Mouse (Mus musculus) embryo, embryonic 10.5 days (tissue): ENCODE measurements at regions not wholly inside any gene's neighbourhood (a gene's known extent, or its start where the extent isn't known, plus 50 kb on each side); places are given as distances from the start of the nearest gene placed in this dataset.
A peak's percentile ranks its signal among the peaks of the same experiment; 100 is the strongest.

Experiments
- DNase-seq: peaks from one replicate; pipeline ENCODE4 v3.0.0-alpha.2; 2015; ENCODE audit warnings: low spot score

DNA sequence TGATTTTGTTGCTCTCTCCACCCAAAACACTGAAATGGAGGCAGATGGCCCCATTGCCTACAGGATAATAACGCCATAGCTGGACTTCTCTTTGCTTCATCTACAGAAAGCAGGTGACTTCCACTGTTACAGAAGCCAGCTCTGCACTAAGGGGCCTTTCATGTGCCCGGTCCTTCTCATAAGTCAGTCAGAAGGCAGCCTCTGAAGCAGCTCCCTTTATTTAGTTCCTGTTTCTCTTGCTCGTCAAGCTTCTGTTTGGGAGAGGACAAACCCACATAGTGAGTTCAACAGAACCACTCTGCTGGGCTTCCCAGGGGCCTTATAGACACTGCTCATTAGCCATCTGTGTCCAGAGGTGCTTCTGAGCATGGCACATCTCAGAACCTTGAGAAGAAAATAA, 205.1 kb upstream of the Hhip start:
- DNase-seq, result no peak

DNA sequence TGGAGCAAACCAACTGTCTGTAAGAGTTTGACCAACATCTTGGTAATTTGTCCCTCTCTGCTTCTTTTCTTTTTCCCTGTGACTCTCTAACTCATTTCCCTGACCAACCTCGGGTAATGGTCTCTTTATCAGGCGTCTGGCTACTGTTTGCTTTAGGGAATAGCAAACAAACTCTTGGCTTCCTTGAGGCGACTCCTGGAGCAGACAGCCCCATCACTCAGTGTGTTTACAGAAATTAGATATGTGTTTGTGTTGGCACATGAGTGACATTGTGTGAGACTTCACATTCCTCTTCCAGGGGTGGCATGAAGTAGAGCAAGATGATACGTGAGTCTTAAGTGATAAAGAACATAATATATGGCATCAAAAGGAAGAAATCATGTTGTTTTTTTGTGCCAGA, 195.7 kb upstream of the Hhip start:
- DNase-seq, result no peak

DNA sequence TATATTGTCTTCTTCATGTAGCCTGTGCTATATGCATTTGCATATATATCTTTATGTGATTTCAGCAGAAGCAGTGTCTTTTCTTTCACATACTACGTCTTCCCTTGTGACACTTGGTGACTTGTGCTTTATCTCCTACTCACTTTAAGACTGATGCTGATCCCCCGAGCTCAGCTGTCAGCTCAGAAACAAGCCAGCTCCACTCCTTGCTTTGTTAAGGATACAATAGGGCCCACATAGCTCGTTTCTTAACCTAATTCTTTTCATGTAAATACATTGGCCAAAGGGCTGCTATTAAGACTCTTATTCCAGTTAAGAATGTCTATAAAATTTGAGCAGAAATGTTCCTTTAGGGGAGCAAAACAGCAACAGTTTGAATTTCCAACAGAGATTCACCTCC, 193.8 kb upstream of the Hhip start:
- no peak for DNase-seq

DNA sequence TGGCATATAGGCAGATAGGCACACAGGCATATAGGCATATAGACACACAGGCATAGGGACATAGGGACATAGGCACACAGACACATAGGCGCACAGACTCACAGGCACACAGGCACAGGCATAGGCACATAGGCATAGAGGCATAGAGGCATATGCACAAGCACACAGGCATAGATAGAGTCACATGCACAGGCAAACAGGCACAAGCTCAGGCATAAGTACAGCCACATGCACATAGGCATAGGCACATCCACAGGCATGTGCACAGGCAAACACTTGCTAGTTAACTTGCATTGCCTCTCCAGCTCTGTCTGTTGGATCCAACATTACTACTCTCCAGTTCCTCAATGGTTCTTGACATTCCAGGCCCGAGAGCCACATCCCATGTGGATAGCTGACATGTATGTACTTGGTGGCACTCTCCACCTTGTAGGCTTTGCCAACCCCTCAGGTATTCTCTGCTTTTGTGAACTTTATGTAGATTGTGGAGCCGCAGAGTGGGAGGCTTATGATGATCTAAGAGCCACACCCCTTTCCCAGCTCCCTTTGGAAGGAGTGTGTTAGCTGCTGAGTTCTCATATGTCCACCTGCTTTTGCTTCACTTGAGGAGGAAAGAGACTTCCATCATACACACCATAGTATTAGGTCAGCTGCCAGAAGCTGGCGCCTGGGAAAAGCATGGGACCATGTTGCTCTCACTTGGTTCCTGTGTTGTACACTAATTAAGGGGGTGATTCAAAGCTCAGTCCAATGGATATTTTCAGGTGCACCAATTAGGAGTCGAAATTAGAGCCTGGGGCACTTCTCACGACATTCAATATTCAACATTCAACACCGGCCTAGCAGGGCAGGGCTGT, 192.7 kb upstream of the Hhip start:
- DNase-seq, result no peak

DNA sequence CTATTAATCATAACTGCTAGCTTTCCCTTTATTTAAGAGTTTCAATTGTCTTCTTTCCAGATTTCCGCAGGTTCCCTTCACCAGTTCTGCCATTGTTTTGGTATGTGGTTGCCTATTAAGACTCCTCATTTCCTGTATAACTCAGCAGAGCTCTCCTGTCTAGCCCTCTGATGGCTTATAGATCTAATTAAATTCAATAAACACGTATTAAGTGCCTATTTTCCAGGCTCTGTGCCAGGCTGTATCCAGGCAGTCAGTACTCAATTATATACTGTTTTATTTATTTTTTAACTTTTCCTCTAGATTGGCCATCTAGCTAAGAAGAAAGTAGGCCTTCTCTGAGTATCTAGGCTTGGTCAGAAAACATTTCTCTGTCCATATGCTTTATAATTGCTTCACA, 192.0 kb upstream of the Hhip start:
- DNase-seq, result no peak

DNA sequence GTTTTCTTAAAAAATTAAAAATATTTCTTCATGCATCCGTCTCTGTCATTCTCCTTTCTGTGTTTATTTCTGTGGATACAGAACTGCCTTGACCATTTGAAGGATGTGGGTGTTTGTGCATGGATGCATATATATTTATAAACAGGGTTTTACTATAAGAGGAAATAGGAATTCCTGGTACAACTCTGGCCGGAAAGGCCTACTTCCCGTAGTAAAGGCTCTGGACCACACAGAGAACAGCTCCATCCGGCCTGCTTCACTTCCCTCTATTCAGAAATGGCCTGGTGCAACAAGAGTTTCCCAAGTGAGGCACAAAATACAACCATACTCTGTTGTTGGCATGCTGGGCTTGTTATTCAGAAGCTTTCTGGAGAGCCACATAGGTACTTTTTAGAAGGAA, 182.1 kb upstream of the Hhip start:
- no peak for DNase-seq

DNA sequence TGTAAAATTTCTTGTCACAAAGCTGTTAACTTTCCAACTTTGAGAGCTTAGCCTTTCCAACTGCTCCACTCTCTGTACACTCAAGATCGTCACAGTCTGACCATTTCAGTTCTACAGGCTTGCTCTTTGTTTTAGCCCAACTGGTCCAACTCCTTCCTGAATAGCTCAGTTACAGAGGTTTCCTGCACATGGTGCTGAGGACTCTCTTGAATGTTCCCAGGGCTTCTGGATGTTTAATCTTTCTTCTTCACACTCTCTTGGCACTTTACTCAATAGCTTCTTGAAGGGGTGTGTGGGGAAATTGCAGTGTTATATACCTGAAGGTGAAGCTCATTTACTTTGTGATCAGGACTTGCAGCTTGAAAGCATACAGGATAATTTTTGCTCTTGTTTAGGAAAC, 152.6 kb upstream of the Hhip start:
- no peak for DNase-seq

DNA sequence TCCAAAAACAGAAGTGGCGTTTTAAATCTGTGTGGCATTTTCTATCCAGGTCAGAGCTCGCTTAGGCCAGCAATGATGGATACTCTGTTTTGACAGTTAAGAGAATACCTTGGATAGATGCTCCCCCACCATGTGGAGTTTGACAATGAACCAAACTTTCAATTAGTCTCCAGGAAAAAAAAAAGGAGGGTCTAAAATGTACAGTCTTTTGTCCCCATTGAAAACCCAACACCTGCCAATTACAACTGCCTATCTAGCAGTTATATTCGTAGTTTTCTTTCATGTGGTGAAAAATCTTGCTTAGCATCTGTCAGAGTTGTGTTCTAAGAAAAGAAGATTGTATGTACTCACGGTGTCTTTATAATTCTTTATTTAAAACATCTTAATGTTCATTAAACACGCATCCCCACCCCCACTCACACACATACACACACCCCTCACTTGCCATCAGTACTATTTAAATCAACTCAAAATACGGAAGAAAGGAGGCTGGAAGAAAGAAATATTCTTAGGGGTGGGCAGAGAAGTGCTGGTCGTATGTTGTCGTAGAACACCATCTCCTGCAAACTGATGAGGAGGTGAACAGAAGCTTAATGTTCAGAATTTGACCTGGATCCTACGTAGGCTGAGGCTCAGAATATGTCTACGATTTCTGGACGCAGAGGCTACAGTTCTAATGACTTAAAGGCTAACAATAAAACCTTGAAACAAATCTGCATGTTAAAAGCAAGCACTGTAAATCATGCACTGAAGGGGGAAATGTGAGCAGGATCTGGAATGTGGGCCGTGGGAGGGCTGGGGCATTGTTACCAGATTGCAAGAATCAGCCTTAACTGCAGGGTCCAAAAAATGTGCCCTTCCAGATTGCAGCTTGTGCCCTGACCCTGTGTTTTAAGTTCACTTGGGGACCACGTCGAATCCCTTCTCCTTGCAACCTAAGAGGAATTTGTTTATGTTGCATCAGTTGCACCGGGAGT, 147.2 kb upstream of the Hhip start:
- DNase-seq, result peak; percentile 65

DNA sequence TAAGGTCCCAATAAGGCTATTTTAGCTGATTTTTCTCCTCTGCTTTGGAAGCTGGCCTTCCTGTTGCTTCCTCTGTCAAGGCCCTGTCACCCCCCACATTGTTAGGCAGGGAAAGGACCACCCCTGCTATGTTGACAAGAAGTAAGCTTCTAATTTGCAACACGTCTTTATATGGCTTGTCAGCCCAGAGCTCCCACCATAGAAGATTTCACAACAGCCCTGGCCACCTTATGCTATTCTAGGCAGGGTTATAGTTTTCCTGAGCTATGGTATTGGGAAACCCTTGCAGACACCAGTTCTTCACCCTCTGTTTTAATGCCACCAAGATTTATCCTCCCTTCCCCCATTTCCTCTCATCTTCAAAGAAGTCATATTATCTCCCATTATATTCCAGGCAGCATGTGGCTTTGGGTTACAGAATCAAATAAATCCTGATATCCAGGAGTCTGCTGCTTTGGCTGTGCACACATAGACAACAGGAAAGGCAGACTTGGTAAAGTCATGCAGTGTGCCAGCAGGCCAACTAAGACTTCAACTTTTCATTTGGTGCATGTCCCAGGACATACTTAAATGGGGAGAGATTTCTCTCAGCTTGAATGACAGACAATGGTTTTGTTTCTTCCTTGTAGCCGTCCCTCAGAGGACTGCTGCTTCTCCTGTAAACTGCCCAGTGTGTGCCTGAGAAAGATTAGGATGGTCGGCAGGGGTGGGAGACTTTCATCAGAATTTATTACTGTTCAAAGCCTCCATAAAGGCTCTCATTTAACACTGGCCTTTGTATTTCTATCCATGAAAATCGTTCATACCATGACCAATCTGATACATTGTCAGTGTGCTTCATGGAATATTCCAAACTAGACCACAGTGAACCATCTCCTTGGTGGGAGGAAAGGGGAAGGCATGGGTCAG, 146.2 kb upstream of the Hhip start:
- peak; percentile 40 for DNase-seq

DNA sequence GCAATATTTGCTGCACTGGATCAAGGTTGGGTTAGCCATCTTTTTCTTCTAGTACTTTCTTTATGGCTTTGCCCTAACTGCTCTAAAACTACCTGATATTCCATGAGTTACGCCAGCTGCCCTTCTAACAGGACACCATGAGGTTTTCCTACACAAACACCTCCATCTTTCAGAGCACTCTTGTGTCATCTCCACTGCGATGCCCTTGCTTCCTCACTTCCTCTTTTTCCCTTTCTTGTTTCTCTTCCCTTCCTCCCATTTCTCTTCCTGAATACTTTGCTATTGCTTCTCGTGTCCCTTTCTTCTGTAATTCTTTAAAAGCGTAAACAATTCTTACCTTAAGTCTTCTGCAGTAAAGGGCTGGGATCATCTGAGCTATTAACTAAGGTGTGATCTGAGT, 139.9 kb upstream of the Hhip start:
- DNase-seq, result no peak

DNA sequence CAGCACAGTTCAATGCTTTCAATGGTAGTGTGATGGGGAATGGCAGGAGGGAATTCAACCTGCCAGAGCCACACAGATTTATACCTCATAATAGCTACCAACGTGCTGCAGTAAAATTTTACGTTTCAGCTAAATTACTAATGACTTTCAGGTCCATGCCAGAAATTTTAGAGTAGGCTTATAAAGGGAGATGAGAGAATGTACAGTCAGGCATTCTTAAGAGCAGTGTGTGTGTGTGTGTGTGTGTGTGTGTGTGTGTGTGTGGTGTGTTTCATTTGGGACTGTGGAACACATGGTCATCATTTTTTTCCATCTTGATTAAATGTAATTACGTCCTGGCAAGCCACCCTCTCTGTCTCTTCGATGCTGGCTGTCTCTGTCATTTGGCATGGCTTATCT, 132.7 kb upstream of the Hhip start:
- DNase-seq, result no peak

DNA sequence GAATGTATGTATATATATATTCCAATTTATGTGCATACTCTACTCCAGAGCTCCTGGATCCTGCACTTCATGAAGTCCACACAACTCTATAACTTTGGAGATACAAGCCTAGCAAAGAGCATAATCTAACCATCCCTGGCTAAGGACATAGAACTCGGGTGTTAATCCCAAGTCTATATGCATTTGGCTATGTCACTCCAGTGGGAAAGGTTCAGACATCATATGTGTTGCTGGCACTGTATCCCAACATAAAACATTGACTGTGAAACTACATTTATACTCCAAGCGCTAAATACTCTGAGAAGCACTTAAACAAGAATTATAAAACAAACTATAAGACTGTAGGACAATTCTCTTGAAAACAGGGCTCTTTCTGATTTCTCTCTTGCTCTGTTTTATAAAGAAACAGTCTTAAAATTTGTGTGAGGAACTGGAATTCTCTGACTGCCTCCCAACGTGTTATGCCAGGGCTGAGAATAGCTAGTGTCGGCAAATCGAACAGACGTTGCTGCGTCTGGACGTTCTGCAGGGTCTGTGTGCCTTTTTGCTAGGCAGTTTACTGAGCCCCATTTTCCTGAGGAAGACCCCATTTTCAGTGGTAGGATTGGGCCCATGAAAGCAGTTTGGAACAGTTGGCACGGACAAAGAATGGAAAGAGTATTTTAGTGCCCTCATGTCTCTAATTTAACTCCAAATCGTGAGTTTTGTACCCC, 132.1 kb upstream of the Hhip start:
- DNase-seq, result no peak

DNA sequence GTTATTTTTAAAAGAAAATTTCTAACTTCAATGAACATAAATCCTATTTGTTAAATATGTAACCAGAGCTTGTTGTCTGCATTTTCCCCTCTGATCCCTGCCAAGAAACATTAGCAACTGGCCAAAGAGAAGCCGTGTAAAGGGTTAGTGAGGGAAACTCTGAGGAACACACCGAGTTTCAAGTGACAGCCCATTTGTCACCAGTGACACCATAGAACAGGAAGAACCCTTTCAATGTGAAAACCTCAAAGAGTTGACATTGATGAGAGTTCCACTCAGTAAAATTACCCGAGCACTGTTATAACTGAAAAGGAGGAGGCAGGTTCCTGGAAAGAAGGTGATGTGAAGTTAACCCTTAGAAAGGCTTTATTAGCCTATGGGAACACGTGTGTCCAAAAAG, 127.5 kb upstream of the Hhip start:
- DNase-seq, result no peak

DNA sequence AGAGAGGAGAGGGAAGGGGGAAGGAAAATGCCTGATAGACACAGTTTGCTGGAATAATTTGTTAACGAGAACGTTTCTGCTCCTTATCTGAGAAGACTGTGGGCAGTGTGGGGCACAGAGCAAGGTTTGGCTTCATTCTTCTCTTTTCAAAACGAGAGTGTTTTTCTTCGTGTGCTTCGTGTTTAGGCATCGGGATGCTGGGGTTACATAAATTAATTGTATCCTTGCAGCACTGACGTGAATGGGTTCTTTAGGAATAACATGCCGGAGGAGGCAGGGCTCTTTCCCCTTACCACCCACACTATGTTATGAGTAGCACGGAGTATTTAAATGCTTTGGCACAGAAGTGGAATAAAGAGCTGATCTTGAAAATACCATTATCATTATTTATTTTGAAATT, 110.9 kb upstream of the Hhip start:
- DNase-seq, result no peak

DNA sequence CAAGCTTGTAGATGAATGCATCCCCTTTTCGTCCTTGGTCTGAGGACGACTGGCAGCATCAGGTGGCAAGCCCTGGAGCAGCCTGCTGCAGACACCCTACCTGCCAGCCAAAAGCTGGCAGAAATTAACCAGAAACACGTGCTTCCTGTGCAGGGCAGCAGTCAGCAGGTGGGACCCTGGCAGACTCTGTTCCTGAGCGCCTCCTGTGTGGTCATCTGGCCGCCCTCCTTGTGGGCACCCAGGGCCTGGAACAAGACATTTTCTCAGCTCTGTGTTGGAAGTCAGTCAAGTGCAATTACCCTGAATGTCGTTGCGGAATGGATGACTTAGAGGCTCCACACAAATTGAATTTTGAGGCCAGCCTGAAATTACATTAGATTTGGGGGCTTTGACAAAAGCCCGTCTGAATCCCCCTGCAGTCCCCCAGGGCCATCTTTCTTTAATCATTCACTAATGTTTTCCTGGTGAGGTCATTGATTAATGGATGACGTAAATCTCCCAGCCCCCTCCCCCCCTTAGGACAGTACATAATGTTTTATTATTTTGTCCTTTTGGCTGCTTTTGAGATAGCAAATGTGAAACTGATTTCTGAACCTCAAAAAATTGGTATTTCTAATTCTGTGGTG, 91.8 kb upstream of the Hhip start:
- DNase-seq, result peak; percentile 35

DNA sequence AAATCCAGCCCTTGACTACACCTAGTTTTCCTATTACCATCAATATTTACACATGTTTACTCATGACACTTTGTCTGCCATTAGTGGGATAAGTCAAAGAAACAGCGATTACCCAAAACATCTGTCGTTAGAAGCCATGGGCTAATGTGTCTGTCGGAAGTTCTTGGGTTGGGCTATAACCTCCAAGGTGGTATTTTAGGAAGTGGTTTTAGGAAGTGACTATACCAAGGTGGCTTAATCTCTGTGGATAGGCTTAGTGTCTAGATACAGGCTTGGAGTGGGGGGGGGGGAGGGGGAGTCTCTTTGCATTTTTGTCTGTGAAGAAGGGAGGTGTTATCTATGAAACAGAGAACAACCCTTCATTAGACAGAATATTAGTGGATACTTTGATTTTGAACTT, 90.1 kb upstream of the Hhip start:
- no peak for DNase-seq

DNA sequence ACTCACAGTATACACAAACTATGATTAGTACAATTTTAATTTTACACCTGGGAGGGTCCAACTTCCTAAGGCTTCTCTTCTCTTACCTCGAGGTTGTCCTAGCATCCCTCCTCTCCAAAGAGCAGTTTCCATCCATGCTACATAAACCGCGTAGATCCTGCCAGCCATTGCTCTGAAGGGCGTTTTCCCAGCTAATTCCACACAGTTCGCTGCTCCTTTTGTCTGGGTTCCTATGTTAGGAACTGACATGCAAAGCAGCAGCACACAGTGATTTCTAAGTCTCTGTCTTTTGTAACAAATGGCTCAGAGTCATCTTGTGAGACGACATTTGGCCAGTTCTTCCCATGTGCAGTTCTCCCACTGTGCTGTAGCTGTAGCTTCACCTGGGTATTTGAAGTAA, 80.7 kb upstream of the Hhip start:
- peak; percentile 25 for DNase-seq

DNA sequence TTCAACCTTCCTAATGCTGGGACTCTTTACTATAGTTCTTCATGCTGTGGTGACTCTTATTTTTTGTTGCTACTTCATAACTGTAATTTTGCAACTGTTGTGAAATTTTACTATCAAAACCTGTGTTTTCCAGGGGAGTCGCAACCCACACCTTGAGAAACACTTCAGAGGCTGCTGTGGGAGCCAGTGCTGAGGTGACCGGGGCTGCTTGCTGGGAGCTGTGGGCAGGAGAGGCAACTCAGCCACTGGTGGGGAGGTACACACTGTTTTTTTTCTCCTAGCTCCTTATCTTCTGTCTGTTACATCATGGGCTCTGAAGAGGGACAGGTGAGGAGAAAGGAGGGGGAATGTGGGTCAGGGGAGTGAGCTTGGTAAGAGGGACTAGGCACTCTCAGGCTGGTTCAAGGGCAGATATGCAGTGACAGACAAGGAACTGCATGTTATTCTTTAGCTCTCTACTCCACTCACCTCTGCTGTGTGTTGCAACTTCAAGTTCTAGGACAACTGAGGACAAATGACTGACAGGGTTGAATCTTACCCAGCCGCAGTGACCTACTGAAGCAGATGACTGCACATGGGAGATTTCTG, 62.7 kb upstream of the Hhip start:
- no peak for DNase-seq

DNA sequence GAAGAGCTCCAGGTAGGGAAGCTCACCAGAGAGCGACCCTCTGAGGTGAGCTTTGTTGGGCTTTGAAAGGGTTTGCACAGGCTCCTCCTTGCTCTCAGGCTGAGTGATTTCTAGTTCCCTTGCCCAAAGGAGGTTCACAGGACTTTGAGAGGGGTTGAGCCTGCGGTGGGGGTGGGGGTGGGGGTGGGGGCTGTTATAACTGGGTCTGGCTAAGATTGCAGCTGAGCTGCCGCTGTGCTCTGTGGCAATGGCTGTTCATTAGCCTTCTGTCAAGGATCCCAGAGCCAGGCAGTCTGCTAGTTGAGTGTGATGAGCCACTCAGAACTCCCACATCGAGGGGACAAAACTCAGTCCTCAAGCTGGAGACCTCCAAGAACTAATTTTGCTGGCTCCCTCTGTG, 59.5 kb upstream of the Hhip start:
- no peak for DNase-seq
